ENCODE assay signal across 11 mouse cellular contexts in genomic region chr7:110648455-110649085, GRCm38 (mm10). TPM values are rescaled to one million over a fixed set of nuclear protein-coding genes. Genes with fewer than 3 reads are reported as not detected.
DNase-seq lines count a peak whose midpoint lies in the region; ATAC-seq and TF ChIP-seq lines count a peak whose summit lies in the region.
"Had no signal": no experiment of that assay in that cellular context is flagged by ENCODE, and none has a peak within 500 bp of the region (broad histone marks: within the 10 kb centered on the region; RNA-seq: fewer than 3 reads in every experiment).

No protein-coding gene starts in this region.

- peak; percentile 98 for DNase-seq in liver, adult 2 months (ENCODE audit: extremely low read depth, low read depth, low spot score)
- DNase-seq in layer of hippocampus, adult 9-11 months: no peak
- DNase-seq in frontal cortex, postnatal 25 days (ENCODE audit: low spot score in 2 of 2): no peak
- no peak for DNase-seq in right cerebral cortex, postnatal 36 days (ENCODE audit: low spot score in 2 of 2)

- TF ChIP-seq CTCF in E14TG2a.4 (conservative IDR thresholded peaks at IDR 0.05; ENCODE audit: low read length): no peak
- TF ChIP-seq CTCF in bone marrow macrophage, adult 2 months (IDR thresholded peaks at IDR 0.05; ENCODE audit: low read depth, low read length): no peak
- TF ChIP-seq CTCF in intestine, postnatal 0 days (IDR thresholded peaks at IDR 0.05; ENCODE audit: low read depth): no peak
- no peak for TF ChIP-seq CTCF in liver, adult 2 months (IDR thresholded peaks at IDR 0.05; ENCODE audit: low read depth, low read length)

- TF ChIP-seq POLR2A in bone marrow macrophage, adult 2 months (IDR thresholded peaks at IDR 0.05; ENCODE audit: borderline replicate concordance, low read depth, low read length): no peak
- peak; percentile 45; the same call in 1 of the 2 replicates for TF ChIP-seq POLR2A in liver, adult 2 months (IDR thresholded peaks at IDR 0.05; ENCODE audit: extremely low read depth, insufficient read depth, low read length)

- WGBS in intestine, postnatal 0 days: 20% methylated on average over 13 of the region's 13 CpGs
- 18% methylated on average over 13 of the region's 13 CpGs for WGBS in liver, adult 2 months
- WGBS in midbrain, embryonic 15.5 days: 82% methylated on average over 13 of the region's 13 CpGs

- peak; percentile 87 for ATAC-seq in intestine, postnatal 0 days
- no peak for ATAC-seq in midbrain, embryonic 15.5 days (replicated peaks)
- ATAC-seq: midbrain, embryonic 13.5 days had no signal

- H3K9ac ChIP-seq in intestine, postnatal 0 days (ENCODE audit: low read depth, low read length): peak overlapping the region; percentile 45; the same call in 1 of the 2 replicates
- H3K9ac ChIP-seq in liver, adult 2 months (ENCODE audit: low read depth, low read length): peak overlapping the region; percentile 43
- H3K9ac ChIP-seq in midbrain, embryonic 15.5 days: no peak overlapping the region
- H3K9ac ChIP-seq: embryonic facial prominence, embryonic 12.5 days; midbrain, embryonic 13.5 days had no signal

- no peaks in the 10 kb centered on the region for H3K36me3 ChIP-seq in E14TG2a.4 (ENCODE audit: insufficient read depth, low read length)
- no peaks in the 10 kb centered on the region for H3K36me3 ChIP-seq in intestine, postnatal 0 days (ENCODE audit: control insufficient read depth, insufficient read depth)
- no peaks in the 10 kb centered on the region for H3K36me3 ChIP-seq in liver, adult 2 months (ENCODE audit: control insufficient read depth, insufficient read depth, low read length)
- no peaks in the 10 kb centered on the region for H3K36me3 ChIP-seq in midbrain, embryonic 15.5 days (replicated peaks)
- H3K36me3 ChIP-seq: embryonic facial prominence, embryonic 12.5 days; midbrain, embryonic 13.5 days had no signal

- peaks cover 9% of the 10 kb centered on the region for H3K9me3 ChIP-seq in E14TG2a.4 (ENCODE audit: low read length)
- no peaks in the 10 kb centered on the region for H3K9me3 ChIP-seq in intestine, postnatal 0 days (ENCODE audit: control insufficient read depth)
- no peaks in the 10 kb centered on the region for H3K9me3 ChIP-seq in midbrain, embryonic 15.5 days
- H3K9me3 ChIP-seq: embryonic facial prominence, embryonic 12.5 days had no signal

- H3K4me3 ChIP-seq in E14TG2a.4 (replicated peaks; ENCODE audit: low read length): 0 out of 2 replicates have a peak overlapping the region, but pooled peaks have one; percentile 13
- H3K4me3 ChIP-seq in bone marrow macrophage, adult 2 months (ENCODE audit: insufficient read depth, low read length): no peak overlapping the region
- H3K4me3 ChIP-seq in intestine, postnatal 0 days (ENCODE audit: low read depth, low read length): peak overlapping the region; percentile 32
- H3K4me3 ChIP-seq in liver, adult 2 months (ENCODE audit: insufficient read depth, low read depth, low read length): peak overlapping the region; percentile 46
- H3K4me3 ChIP-seq in midbrain, embryonic 15.5 days: no peak overlapping the region
- H3K4me3 ChIP-seq: embryonic facial prominence, embryonic 12.5 days; midbrain, embryonic 13.5 days had no signal

- H3K4me1 ChIP-seq in E14TG2a.4 (replicated peaks; ENCODE audit: low read depth, low read length): peaks cover 26% of the 10 kb centered on the region
- H3K4me1 ChIP-seq in bone marrow macrophage, adult 2 months (ENCODE audit: control insufficient read depth, insufficient read depth, low read length): peaks cover 26% of the 10 kb centered on the region
- H3K4me1 ChIP-seq in intestine, postnatal 0 days (replicated peaks; ENCODE audit: control insufficient read depth, insufficient read depth, low read length): no peaks in the 10 kb centered on the region; the same call in 1 of the 2 replicates
- H3K4me1 ChIP-seq in liver, adult 2 months (ENCODE audit: control insufficient read depth, insufficient read depth, low read length): peaks cover 11% of the 10 kb centered on the region
- H3K4me1 ChIP-seq in midbrain, embryonic 15.5 days: no peaks in the 10 kb centered on the region
- H3K4me1 ChIP-seq: embryonic facial prominence, embryonic 12.5 days; midbrain, embryonic 13.5 days had no signal

- peak overlapping the region; percentile 5; the same call in 1 of the 2 replicates for H3K27ac ChIP-seq in bone marrow macrophage, adult 2 months (ENCODE audit: insufficient read depth, low read depth, low read length)
- peak overlapping the region; percentile 98 for H3K27ac ChIP-seq in intestine, postnatal 0 days (ENCODE audit: low read depth, low read length)
- H3K27ac ChIP-seq in liver, adult 2 months (replicated peaks; ENCODE audit: insufficient read depth, low read depth, low read length): peak overlapping the region; percentile 74
- no peak overlapping the region for H3K27ac ChIP-seq in midbrain, embryonic 15.5 days
- H3K27ac ChIP-seq: embryonic facial prominence, embryonic 12.5 days; midbrain, embryonic 13.5 days had no signal

- peaks cover 6% of the 10 kb centered on the region; the same call in 1 of the 2 replicates for H3K27me3 ChIP-seq in E14TG2a.4 (ENCODE audit: insufficient read depth, low read length)
- H3K27me3 ChIP-seq in intestine, postnatal 0 days (replicated peaks; ENCODE audit: control insufficient read depth, insufficient read depth, low read length): no peaks in the 10 kb centered on the region
- no peaks in the 10 kb centered on the region for H3K27me3 ChIP-seq in liver, adult 2 months (ENCODE audit: control insufficient read depth, insufficient read depth, low read length)
- no peaks in the 10 kb centered on the region for H3K27me3 ChIP-seq in midbrain, embryonic 15.5 days (replicated peaks)
- H3K27me3 ChIP-seq: embryonic facial prominence, embryonic 12.5 days; midbrain, embryonic 13.5 days had no signal

- no peaks in the 10 kb centered on the region for H3K79me2 ChIP-seq in liver, adult 2 months (ENCODE audit: control insufficient read depth, insufficient read depth, low read length)

- H3K4me2 ChIP-seq in intestine, postnatal 0 days (replicated peaks; ENCODE audit: low read depth): peak overlapping the region; percentile 63
- no peak overlapping the region for H3K4me2 ChIP-seq in midbrain, embryonic 15.5 days
- H3K4me2 ChIP-seq: embryonic facial prominence, embryonic 12.5 days; midbrain, embryonic 13.5 days had no signal

RNA-seq across cellular contexts. Expression of gene Adm, which starts 21.1 kb away (rescaled TPM):
- polyA plus RNA-seq in bone marrow macrophage, adult 2 months (2012; ENCODE audit: insufficient read depth, insufficient read length, missing spikeins): not detected in 2 replicates
- polyA plus RNA-seq in intestine, postnatal 0 days (2015; fragmentation: Nextera tagmentation; extraction: Ambion mirVana): 3.2 and 3.3 TPM in 2 replicates
- total RNA-seq in liver, adult 2 months (2014; rRNA removed): 1.3 and 3.0 TPM in 2 replicates
- 1.5 and 2.5 TPM in 2 replicates for polyA plus RNA-seq in liver, adult 2 months (2012; rRNA removed)
- 4.3 and 4.8 TPM in 2 replicates for polyA plus RNA-seq in midbrain, embryonic 15.5 days (2015; fragmentation: Nextera tagmentation; extraction: Ambion mirVana)
- total RNA-seq: MEL had no signal

RNA-seq across cellular contexts. Expression of gene Sbf2, which starts 33.8 kb away (rescaled TPM):
- 48.1 and 49.9 TPM in 2 replicates for polyA plus RNA-seq in bone marrow macrophage, adult 2 months (2012; ENCODE audit: insufficient read depth, insufficient read length, missing spikeins)
- polyA plus RNA-seq in intestine, postnatal 0 days (2015; fragmentation: Nextera tagmentation; extraction: Ambion mirVana): 17.9 and 19.3 TPM in 2 replicates
- total RNA-seq in liver, adult 2 months (2014; rRNA removed): 19.6 and 19.7 TPM in 2 replicates
- polyA plus RNA-seq in liver, adult 2 months (2012; rRNA removed): 6.6 and 7.2 TPM in 2 replicates
- 63.9 and 69.6 TPM in 2 replicates for polyA plus RNA-seq in midbrain, embryonic 15.5 days (2015; fragmentation: Nextera tagmentation; extraction: Ambion mirVana)

Comparison
In these comparisons a context has a peak if more than half of its experiments do, and no peak if none do; other contexts are left out.
1. H3K4me3 ChIP-seq: peak in E14TG2a.4 (single experiment), intestine, postnatal 0 days (single experiment) and liver, adult 2 months (single experiment); none in bone marrow macrophage, adult 2 months (single experiment) and midbrain, embryonic 15.5 days (single experiment).